9 mouse cellular contexts compared by ENCODE assay signal in genomic region chr9:43699417-43700225, GRCm38 (mm10). TPM values are rescaled to one million over a fixed set of nuclear protein-coding genes. Genes with fewer than 3 reads are reported as not detected.
A peak's percentile ranks its signal among the peaks of the same experiment; 100 is the strongest.
DNase-seq lines count a peak whose midpoint lies in the region; ATAC-seq and TF ChIP-seq lines count a peak whose summit lies in the region.
"Had no signal": no experiment of that assay in that cellular context is flagged by ENCODE, and none has a peak within 500 bp of the region (broad histone marks: within the 10 kb centered on the region; RNA-seq: fewer than 3 reads in every experiment).

No protein-coding gene starts in this region.

- H3K4me2 ChIP-seq in hindbrain, embryonic 12.5 days (replicated peaks): peak overlapping the region; percentile 1; the same call in 1 of the 2 replicates
- H3K4me2 ChIP-seq in midbrain, embryonic 13.5 days (replicated peaks): 0 out of 2 replicates have a peak overlapping the region, but pooled peaks have one; percentile 13
- H3K4me2 ChIP-seq in intestine, postnatal 0 days (replicated peaks; ENCODE audit: low read depth): no peak overlapping the region
- H3K4me2 ChIP-seq in heart, embryonic 11.5 days: no peak overlapping the region

- ATAC-seq in hindbrain, embryonic 12.5 days (ENCODE audit: low FRiP score): peak; percentile 88
- ATAC-seq in midbrain, embryonic 13.5 days: peak; percentile 84
- no peak for ATAC-seq in intestine, postnatal 0 days
- ATAC-seq in heart, embryonic 11.5 days (replicated peaks; ENCODE audit: insufficient number of reproducible peaks, low FRiP score, low TSS enrichment): no peak

- H3K4me3 ChIP-seq in hindbrain, embryonic 12.5 days: no peak overlapping the region
- no peak overlapping the region for H3K4me3 ChIP-seq in midbrain, embryonic 13.5 days (replicated peaks)
- H3K4me3 ChIP-seq in intestine, postnatal 0 days (ENCODE audit: low read depth, low read length): no peak overlapping the region
- H3K4me3 ChIP-seq in heart, embryonic 11.5 days (ENCODE audit: low read depth, low read length): no peak overlapping the region

- H3K9me3 ChIP-seq in hindbrain, embryonic 12.5 days (replicated peaks): no peaks in the 10 kb centered on the region
- H3K9me3 ChIP-seq in midbrain, embryonic 13.5 days: no peaks in the 10 kb centered on the region
- H3K9me3 ChIP-seq in intestine, postnatal 0 days (ENCODE audit: control insufficient read depth): no peaks in the 10 kb centered on the region
- H3K9me3 ChIP-seq in heart, embryonic 11.5 days (replicated peaks; ENCODE audit: control insufficient read depth, low read length): no peaks in the 10 kb centered on the region

- no peak overlapping the region for H3K9ac ChIP-seq in hindbrain, embryonic 12.5 days
- no peak overlapping the region for H3K9ac ChIP-seq in midbrain, embryonic 13.5 days (replicated peaks)
- H3K9ac ChIP-seq in intestine, postnatal 0 days (ENCODE audit: low read depth, low read length): no peak overlapping the region
- no peak overlapping the region for H3K9ac ChIP-seq in heart, embryonic 11.5 days (ENCODE audit: low read depth, low read length)

- peak overlapping the region; percentile 79 for H3K27ac ChIP-seq in hindbrain, embryonic 12.5 days
- peak overlapping the region; percentile 73 for H3K27ac ChIP-seq in midbrain, embryonic 13.5 days
- no peak overlapping the region for H3K27ac ChIP-seq in intestine, postnatal 0 days (ENCODE audit: low read depth, low read length)
- H3K27ac ChIP-seq in heart, embryonic 11.5 days (ENCODE audit: low read depth, low read length): no peak overlapping the region

- H3K4me1 ChIP-seq in hindbrain, embryonic 12.5 days: peaks cover 33% of the 10 kb centered on the region
- peaks cover 37% of the 10 kb centered on the region for H3K4me1 ChIP-seq in midbrain, embryonic 13.5 days (replicated peaks)
- H3K4me1 ChIP-seq in intestine, postnatal 0 days (replicated peaks; ENCODE audit: control insufficient read depth, insufficient read depth, low read length): no peaks in the 10 kb centered on the region
- H3K4me1 ChIP-seq in heart, embryonic 11.5 days (ENCODE audit: control insufficient read depth, insufficient read depth, low read length): no peaks in the 10 kb centered on the region

- no peaks in the 10 kb centered on the region for H3K36me3 ChIP-seq in hindbrain, embryonic 12.5 days
- H3K36me3 ChIP-seq in midbrain, embryonic 13.5 days: no peaks in the 10 kb centered on the region
- H3K36me3 ChIP-seq in intestine, postnatal 0 days (ENCODE audit: control insufficient read depth, insufficient read depth): no peaks in the 10 kb centered on the region
- no peaks in the 10 kb centered on the region for H3K36me3 ChIP-seq in heart, embryonic 11.5 days (ENCODE audit: control insufficient read depth, insufficient read depth, low read length)

- DNase-seq in embryo, embryonic 11 days: peak; percentile 25
- no peak for DNase-seq in embryo, embryonic 10.5 days (ENCODE audit: low spot score)
- DNase-seq in R1 (ENCODE audit: low read depth, low spot score): peak; percentile 77
- DNase-seq in kidney, adult 18-20 months: no peak
- DNase-seq: adrenal gland, postnatal 36 days had no signal

- no peaks in the 10 kb centered on the region for H3K27me3 ChIP-seq in hindbrain, embryonic 12.5 days
- H3K27me3 ChIP-seq in midbrain, embryonic 13.5 days: no peaks in the 10 kb centered on the region
- no peaks in the 10 kb centered on the region for H3K27me3 ChIP-seq in intestine, postnatal 0 days (replicated peaks; ENCODE audit: control insufficient read depth, insufficient read depth, low read length)
- no peaks in the 10 kb centered on the region for H3K27me3 ChIP-seq in heart, embryonic 11.5 days (ENCODE audit: control insufficient read depth, insufficient read depth, low read length)

- WGBS in hindbrain, embryonic 12.5 days: 34% methylated on average over 11 of the region's 11 CpGs
- 37% methylated on average over 11 of the region's 11 CpGs for WGBS in midbrain, embryonic 13.5 days
- WGBS in intestine, postnatal 0 days: 47% methylated on average over 11 of the region's 11 CpGs
- 66% methylated on average over 11 of the region's 11 CpGs for WGBS in heart, embryonic 11.5 days (ENCODE audit: insufficient replicate concordance)

- no peak for TF ChIP-seq CTCF in intestine, postnatal 0 days (IDR thresholded peaks at IDR 0.05; ENCODE audit: low read depth)

RNA-seq across cellular contexts. Expression of gene Nectin1, which starts 44.2 kb away (rescaled TPM):
- polyA plus RNA-seq in hindbrain, embryonic 12.5 days (2016; fragmentation: Nextera tagmentation; extraction: Ambion mirVana): 12.9 and 13.0 TPM in 2 replicates
- 10.8 and 11.0 TPM in 2 replicates for polyA plus RNA-seq in midbrain, embryonic 13.5 days (2015; fragmentation: Nextera tagmentation; extraction: Ambion mirVana)
- polyA plus RNA-seq in intestine, postnatal 0 days (2015; fragmentation: Nextera tagmentation; extraction: Ambion mirVana): 4.7 and 5.5 TPM in 2 replicates
- 2.2 and 2.4 TPM in 2 replicates for polyA plus RNA-seq in heart, embryonic 11.5 days (2014; fragmentation: Nextera tagmentation; extraction: Ambion mirVana)

Comparison
In these comparisons a context has a peak if more than half of its experiments do, and no peak if none do; other contexts are left out.
1. DNase-seq: peak in embryo, embryonic 11 days (single experiment) and R1 (single experiment); none in embryo, embryonic 10.5 days (single experiment) and kidney, adult 18-20 months (single experiment).
2. ATAC-seq: peak in hindbrain, embryonic 12.5 days (single experiment) and midbrain, embryonic 13.5 days (single experiment); none in intestine, postnatal 0 days (single experiment) and heart, embryonic 11.5 days (single experiment).
3. H3K27ac ChIP-seq: peak in hindbrain, embryonic 12.5 days (single experiment) and midbrain, embryonic 13.5 days (single experiment); none in intestine, postnatal 0 days (single experiment) and heart, embryonic 11.5 days (single experiment).
4. H3K4me2 ChIP-seq: peak in hindbrain, embryonic 12.5 days (single experiment) and midbrain, embryonic 13.5 days (single experiment); none in intestine, postnatal 0 days (single experiment) and heart, embryonic 11.5 days (single experiment).